Mouse (Mus musculus) right cerebral cortex, postnatal 36 days (tissue): ENCODE data around the gene Fam219b.
A peak's percentile ranks its signal among the peaks of the same experiment; 100 is the strongest.

Experiments
- DNase-seq, 2 experiments: peaks; one replicate each; pipeline ENCODE4 v3.0.0; 2022; ENCODE audit warnings: low spot score in 2 of 2, mixed read lengths in 1 of 2

Gene Fam219b

DNA sequence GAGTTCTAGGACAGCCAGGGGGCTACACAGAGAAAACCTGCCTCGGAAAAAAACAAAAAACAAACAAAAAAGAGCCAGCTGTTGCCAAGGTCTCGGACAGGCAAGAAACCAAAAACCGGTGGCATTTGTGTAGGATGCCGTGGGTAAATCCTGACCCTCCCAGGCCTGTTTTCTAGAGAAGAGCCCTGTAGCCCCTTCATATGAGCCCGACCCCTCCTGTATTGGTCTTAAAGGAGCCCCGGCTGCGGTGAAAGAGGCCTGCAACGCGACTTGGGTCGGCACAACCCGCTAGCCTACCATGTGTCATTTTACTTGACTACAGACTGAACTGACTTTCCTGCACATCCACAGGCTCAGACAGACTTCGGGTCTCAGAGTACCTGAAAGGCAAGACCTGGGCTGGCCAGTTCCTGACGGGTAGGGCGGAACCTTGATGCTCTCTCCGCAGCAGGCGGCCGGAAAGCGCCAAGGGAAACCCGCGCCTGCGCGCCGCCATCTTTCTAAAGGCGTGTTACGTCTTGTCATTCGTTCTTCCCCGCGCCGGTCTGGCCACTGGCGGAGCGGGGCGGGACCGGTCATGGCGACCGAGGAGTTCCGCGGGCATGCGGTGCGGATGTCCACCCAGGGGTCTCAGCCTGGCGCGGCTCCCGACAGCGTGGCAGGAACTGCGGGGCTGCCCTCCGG lies at the start of gene Fam219b:
Gene Fam219b (plus strand): TSS at position 485 of the 684 bp plus-strand sequence.
- peak; percentile 88 to 92 for DNase-seq

DNA sequence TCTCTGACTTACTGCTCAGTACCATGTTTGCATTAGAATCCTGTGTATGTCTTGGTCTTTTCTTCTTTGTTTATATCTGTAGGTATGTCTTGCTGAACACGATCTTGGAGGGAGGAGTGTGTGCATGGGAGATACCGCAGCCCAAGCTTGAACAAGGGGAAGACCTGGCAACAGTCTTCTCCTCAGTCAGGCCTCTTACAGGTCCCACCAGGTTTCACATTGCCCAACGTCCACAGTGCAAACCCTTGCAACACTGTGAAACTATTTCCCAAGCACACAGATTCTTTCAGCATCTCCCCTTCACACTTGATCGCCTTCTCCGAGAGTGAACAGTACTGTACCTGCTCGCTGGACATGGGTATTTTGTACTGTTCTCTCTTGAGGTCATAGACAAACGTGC lies 49.5 kb upstream of the Fam219b start:
- DNase-seq, result no peak

DNA sequence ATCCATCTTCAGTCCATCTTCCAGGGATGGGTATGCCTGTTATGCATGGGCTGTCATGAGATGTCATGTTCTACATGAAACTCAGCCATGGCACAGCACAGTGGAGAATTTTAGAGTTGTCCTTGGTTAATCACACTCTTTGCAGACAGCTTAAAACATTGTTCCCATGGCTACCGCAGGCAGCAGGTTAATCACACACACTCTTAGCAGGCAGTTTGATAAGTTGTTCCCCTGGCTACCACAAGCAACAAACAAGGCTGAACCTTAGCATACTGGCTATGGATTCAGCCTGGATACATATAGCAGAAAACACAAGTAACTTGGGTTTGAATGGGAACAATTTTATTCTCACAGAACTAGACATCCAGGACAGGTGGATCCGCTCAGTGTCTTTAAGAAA lies 43.8 kb upstream of the Fam219b start:
- no peak for DNase-seq

DNA sequence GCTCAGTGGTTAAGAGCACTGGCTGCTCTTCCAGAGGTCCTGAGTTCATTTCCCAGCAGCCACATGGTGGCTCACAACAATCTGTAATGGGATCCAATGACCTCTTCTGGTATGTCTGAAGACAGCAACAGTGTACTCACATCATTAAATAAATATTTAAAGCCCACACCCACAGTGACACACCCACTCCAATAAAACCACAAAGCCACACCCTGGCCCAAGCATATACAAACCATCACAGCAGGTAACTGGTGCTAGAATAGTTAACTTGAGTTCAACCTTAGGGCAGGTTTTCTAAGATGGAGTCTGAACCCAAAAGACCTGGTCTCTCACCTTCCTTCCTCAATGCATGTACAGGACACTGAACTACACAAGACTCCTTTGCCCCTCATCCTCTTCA lies 42.4 kb upstream of the Fam219b start:
- no peak for DNase-seq

DNA sequence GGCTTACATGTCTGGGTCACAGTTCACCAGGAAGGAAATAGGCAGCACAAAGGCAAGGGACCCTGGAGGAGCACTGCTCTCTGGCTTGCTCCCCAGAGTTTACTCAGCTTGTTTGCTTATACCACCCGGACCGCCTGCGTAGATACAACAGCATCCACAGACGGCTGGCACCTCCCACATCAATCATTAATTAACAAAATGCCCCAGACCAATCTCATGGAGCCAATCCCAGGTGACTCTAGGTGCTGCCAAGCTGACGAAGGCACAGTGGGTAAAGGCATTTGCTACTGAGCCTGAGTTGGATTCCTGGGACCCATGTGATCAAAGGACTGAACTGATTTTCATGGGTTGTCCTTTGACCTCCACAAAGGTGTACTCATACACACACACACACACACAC lies 40.1 kb upstream of the Fam219b start:
- no peak for DNase-seq

DNA sequence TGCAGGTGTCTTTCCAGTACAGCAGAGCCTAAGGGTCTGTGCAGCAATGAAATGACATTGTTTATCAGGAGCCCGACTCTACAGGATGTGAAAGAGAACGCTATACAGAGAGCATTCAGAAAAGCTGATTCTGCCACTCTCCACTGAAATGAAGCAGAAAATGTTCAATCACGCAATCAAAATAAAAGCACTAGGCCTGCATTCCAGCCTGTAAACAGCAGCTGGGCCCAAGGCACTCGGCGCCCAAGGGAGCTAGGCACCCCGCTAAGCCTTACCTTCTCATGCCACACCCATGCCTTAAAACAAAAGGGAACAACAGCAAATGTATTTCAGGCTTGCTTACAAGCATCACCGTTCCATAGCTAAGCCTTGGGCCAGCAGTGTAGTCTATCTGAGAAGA lies 38.8 kb upstream of the Fam219b start:
- no peak for DNase-seq

DNA sequence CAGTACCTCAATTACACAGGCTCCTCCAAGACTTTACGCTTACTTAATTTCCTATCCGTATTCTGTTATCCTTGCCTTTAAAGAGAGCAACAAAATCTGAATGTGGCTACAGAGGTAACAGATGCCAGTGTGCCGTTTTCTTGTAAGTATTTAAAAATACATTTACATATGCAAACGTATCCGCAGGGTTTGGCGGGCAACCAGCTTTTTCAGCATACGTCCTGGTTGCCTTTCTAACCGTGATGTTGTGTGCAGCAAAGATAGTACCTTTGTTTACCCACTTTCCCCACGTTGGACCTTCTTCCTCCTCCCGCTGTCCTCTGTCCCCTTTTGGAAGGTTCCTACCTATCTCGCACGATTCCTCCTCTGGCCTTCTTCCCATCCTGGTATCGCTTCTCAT lies 35.9 kb upstream of the Fam219b start:
- peak; percentile 16 to 32 for DNase-seq

DNA sequence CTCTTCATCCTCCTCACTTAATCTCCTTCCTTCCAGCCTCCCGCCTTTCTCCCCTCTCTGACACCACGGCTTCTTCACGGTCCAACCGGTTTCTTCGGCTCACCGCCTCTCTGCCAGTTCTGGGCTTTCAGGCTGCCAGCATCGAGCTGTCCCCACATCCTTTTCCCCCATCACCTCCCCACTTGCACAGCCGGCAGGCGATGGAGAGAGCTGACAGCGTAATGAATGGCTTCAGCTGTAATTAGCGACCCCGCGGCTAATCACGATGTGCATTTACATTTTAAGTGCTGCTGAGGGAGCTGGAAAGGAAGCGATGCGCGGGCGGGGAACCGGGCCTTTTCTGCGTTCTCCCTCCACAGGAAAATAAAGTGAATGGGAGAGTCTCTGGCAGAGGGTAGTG lies 35.5 kb upstream of the Fam219b start:
- peak in 1 of 2 experiments; percentile 46 for DNase-seq

DNA sequence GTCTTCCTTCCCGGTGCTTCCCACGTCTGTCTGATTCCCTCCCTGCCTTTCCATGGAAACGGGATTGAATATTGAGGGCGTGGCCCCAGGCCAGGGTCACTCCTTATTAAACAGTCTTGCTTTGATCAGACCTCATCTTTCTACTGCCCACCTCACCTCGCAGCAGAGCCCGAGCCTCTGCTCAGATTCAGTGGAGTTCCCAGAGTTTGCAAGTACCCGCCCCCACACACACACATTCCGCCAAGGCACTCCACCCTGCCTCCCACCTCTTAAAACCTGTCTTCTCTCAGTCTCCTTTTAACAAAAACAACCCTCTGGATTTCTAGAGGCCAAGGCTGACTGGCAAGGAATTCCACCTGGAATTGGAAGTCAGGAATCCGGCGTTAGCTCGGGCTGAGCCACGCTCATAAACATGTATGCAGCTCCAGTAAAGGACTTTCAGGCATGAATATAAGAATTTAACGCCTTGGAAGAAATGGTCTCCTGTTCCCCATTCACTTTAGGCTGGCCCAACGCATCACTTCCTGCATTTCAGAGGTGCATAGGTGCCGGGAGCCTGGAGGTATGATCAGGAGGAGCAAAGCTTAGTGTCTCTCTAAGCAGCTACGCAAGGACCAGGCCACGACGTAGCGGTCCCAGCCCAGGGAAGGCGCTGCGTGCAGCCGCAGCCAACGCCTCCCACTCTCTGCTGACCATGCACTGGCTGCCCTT lies 34.3 kb upstream of the Fam219b start:
- DNase-seq, result peak in 1 of 2 experiments; percentile 9

DNA sequence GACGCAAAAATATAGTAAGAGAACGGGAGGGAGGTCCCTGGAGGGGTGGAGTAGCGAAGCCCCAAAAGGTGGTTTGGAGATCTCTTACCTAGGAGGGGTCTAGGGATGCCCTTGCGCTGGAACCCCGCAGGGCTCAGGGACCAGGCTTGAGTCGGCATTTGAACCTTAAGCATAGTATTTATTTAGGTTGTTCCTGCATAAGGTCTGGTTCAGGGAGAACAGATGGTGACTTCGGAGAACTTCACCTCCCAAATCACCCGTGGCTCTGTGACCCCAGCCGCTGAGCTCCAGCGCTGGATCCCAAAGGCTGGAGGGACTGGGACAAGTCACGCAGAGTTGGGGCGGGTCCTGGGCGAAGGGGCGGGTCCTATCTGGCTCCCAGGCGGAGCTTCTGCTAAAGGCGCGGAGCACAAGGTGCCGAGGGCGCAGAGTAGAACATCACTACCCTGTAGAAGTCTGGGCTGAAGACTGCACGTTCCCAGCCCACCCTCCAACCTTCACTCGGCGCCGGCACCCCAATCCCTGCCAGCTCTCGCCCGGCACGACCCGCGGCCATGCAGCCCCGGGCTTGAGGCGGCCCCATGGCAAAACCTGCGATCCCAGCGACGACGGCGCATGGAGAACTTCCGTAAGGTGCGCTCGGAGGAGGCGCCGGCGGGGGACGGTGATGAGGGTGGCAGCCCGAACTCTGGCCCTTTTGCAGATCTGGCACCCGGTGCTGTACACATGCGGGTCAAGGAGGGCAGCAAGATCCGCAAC lies 33.5 kb upstream of the Fam219b start, which contains the start of gene Rpp25:
Gene Rpp25 (plus strand): TSS at position 405 of the 759 bp plus-strand sequence.
- peak; percentile 22 to 53 for DNase-seq

DNA sequence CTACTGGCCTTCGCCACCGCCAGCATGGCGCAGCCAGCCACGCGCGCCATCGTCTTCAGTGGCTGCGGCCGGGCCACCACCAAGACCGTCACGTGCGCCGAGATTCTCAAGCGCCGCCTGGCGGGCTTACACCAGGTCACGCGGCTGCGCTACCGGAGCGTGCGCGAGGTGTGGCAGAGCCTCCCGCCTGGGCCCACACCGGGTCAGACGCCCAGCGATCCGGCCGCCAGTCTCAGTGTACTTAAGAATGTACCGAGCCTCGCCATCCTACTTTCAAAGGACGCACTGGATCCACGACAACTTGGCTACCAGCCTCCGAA lies 33.0 kb upstream of the Fam219b start:
- DNase-seq, result peak; percentile 39 to 43

DNA sequence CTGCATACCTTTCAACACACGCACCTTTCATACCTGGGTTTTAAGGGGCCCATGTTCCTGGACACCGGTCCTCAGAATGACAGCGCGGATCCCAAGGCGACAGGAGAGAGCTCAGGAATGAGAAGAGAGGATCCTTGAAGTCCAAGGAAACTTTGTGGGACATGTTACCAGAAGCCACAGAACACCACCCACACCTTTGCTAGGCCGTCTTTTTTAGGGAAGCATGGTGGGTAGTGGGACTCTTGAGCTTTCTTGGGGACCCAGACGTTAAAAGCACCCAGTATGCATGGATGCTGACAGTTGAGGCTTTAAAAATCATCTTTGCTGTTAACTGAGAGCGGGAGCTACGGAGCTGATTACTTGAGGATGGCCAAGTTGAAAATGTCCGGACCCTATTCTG lies 32.4 kb upstream of the Fam219b start:
- no peak for DNase-seq

DNA sequence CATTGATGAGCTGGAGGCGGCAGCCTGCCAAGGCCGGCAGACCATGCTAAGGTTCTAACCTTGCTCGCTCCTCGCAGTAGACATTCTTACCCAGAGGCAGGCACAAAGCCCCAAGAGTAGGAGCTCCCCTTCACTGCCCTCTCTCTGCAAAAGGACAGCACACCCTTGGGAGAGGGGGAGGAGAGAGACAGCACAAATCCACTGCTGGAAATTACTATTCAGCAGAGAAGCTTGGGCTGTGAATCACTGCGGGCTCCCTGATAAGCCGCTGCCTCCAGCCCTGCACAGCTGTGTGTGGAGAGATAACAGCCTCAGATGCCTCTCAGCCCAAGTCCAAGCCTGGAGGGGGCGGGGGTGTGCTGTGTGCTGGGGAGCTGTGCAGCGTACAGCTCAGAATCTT lies 31.6 kb upstream of the Fam219b start:
- peak; percentile 46 to 71 for DNase-seq

DNA sequence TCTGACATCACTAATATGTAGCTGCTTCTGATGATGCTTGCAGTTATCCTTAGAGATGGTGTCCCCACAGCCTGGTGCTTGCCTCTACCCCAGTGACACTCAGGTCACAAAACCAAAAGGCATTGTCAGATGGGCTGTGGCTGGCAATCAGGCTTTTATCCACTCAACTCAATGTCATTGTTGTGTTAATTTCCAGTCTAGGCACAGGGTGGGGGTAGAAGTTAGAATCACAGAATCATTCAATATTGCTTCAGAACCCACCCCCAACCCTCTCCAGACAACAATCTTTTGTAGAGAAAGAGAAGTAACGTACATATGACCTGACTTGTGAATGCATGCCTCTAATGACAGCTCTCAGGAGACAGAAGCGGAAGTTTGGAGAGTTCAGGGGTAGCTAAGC lies 26.8 kb upstream of the Fam219b start:
- DNase-seq, result no peak

DNA sequence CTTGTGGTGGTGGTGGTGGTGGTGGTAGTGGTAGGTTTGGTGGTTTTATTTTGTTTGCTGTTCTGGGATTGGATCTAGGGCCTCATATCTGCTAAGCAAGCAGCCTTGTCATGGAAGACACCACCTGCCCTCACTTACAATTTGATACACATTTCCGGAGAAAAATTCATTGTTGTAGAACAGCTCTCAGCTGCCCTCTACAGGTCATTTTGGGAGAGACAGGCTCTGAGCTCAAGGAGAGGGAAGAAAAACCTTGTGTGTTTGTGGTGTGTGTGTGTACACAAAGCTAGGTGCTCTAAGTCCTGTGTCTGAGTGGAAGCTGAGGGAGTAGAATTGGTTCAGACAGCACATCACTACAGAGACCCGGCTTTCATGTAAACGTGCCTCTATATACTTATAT lies 20.2 kb upstream of the Fam219b start:
- DNase-seq, result no peak

DNA sequence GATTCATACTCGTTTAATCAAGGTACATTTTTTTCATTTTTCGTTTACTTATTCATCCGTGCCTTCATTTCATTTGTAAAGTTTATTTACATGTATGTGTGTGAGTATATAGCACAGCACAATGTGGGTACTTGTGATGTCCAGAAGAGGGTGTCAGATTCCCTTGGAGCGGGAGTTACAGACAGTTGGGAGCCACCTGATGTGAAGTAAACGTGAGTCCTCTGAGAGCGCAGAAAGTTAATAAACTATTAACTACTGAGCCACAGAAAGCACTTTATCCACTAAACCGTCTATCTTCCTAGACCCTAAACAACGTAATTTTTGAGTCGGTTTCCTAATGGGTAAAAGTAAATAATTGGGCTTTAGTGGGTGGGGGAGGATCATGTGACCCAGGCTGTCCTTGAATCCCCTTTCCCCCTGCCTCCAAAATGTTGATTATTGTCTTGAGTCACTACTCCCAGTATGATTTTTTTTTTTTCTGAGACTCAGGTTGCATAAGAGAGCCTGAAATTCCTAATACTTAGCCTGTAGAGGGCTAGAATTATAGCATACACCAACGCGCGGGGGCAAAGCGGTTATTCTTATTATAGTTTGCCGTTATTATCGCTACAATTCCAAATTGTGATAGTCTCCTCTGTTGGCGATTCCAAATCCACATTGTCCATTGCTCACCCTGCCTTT lies 16.8 kb upstream of the Fam219b start:
- no peak for DNase-seq

DNA sequence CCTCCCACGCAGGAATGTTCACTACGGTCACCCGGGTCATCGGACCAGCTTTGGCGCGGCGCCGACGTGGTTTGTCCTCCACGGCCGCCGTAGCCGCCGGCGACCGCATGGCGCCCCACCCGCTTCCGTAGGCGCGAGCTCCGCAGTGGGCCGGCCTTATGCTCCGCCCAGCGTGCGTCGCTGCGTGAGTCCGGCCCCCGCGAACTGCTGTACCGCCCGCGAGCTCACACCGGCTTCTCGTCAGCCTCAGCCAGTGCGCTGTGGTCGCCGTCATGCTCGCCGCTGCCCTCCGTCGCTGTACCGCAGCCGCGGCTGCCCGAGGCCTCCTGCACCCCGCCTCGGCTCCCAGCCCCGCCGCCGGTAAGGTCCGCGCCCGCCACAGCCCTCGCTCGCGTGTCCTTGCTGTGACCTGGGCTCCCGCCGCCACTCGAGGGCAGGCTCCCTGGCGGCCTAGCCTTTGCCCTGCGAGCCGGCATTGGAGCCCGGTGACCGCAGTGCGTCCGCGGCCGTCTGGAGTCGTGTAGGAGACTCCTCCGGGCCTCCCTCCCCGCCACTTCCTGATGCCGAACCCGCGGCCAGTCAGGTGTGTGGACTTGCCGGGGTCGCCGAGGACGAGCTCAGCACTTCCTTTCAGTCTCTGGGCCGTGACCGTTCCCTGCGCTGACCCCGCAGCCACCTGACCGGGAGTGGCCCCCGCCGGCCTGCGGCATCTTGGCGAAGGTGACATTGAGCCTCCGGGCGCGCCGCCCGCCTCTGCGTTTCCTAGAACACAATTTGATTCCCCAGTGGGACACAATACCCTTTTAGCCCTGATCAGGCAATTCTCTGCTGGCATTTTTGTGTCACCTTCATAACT lies 16.0 kb upstream of the Fam219b start, which contains the start of gene Cox5a:
Gene Cox5a (plus strand): TSS at position 219 of the 856 bp plus-strand sequence.
- DNase-seq, result peak; percentile 91 to 93

DNA sequence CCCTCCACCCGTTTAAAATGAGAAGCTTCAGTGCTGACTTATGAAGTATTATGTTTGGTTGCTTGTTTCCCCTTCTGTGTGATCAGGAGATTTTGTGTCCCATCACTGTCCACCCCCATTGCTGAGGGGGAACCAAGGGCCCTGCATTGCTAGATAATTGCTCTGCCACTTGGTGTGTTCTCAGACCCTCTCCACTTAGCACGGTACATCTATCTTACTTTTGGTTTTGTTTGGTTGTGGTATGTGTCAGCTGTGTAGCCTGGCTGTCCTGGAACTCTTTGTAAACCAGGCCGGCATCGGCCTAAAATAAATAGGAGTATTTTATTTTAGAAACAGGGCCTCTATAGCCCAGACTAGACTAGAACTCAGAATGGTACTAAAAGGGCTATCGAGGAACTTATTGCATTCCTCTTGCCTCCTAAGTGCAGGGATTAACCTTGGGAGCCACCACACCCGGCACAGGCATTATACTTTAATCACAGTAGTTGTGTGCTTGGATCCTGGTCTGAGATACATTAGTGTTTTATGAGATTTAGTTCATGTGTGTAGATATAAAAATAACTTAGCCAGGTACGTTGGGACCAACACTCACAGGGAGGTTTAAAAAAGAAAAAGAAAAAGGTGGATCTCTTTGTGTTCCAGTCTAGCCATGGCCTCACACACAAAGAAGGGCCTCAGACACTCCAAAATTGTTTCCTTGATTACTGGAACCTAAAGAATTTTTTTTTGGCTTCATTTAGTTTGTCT lies 15.0 kb upstream of the Fam219b start:
- DNase-seq, result no peak

DNA sequence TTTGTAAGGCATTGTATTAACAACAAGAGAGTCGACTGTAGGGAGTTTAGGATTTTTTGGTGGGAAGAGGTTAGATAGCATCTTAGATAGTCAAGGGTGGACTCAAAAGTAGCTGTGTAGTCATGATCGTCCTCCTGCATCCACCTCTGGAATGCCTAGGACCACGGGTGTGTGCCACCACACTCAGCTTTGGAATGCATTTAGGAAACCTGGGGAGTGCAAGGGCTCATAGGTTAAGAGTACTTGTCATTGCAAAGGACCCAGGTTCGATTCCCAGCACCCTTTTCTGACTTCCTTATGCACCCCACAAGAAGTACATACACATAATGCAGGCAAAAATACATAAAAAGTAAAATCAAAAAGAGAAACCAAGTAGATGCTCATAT lies 14.5 kb upstream of the Fam219b start:
- no peak for DNase-seq

DNA sequence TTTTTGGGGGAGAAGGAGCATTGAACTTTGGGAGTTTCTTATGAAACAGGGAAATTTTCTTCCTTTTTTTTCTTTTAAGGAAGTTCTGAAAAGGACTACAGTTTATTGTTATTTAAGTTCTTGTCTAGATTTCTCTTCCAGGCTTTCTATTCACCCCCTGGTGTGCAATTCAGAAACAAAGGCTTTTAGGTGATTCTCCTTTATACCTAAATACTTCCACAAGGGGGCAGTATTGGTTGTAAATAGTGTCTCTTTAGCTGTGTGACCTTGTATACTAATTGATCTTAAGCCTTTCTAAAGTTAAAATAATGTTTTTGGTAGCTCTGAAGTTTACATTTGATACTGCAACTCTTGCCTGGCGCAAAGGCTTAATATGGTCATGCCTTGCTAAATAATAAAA lies 13.6 kb upstream of the Fam219b start:
- DNase-seq, result no peak
